Mouse (Mus musculus) embryonic fibroblast, embryonic 13.5 days (primary cell): ENCODE measurements around the gene Cpne5.

Experiments
- CTCF ChIP-seq: IDR thresholded peaks from 2 replicates; pipeline ENCODE4 v1.5.1; 2011; ENCODE audit warnings: mild to moderate bottlenecking, control low read depth, low read length, moderate library complexity, borderline replicate concordance; ENCODE audit not compliant: insufficient read depth
- POLR2A ChIP-seq: IDR thresholded peaks from 2 replicates; pipeline ENCODE4 v1.6.1; 2011; ENCODE audit warnings: low read depth, mild to moderate bottlenecking, control low read depth, low read length, moderate library complexity

- TF ChIP-seq POLR2A (no peak), CTCF (no peak)
Observed at GRCm38 (mm10) chr17:29118057-29118456, 119.9 kb downstream of the Cpne5 start.
